Mouse (Mus musculus): Measurements from ENCODE around the gene Mettl14. TPM values are rescaled to one million over a fixed set of nuclear protein-coding genes. Genes with fewer than 3 reads are reported as not detected.
"Not testable (repeated sequence)": the region's sequence is repeated elsewhere in the genome, so short reads cannot be mapped to it uniquely, and the experiment has no call there.

The Mettl14 gene
- total and polyA plus RNA-seq, 2 experiments from 2014 or later = 6.3 to 15.6 TPM

GRCm38 (mm10) chr3:123413173-123413572 is 27.3 kb upstream of the Mettl14 start:
- H3K36me3 ChIP-seq (ENCODE audit: insufficient read depth, low read length) = no peaks in the 10 kb centered on the region
- no peak overlapping the region for H3K4me3 ChIP-seq (ENCODE audit: low read length)
- DNase-seq (ENCODE audit: low spot score) (no peak), ATAC-seq (no peak)
- H3K4me1 ChIP-seq (ENCODE audit: insufficient read depth, low read length) = no peaks in the 10 kb centered on the region
- no peak overlapping the region for H3K4me2 ChIP-seq (ENCODE audit: low read depth, low read length)
- no peak overlapping the region for H3K27ac ChIP-seq
- H3K9ac ChIP-seq (replicated peaks; ENCODE audit: low read length) = no peak overlapping the region
- WGBS = 29% methylated on average over 5 of the region's 5 CpGs
- no peaks in the 10 kb centered on the region for H3K9me3 ChIP-seq (ENCODE audit: low read length)
- H3K27me3 ChIP-seq (ENCODE audit: insufficient read depth, low read length) = no peaks in the 10 kb centered on the region
- peak; percentile 25; the same call in 1 of the 2 replicates for TF ChIP-seq CTCF (IDR thresholded peaks at IDR 0.05; ENCODE audit: low read depth)

DNA sequence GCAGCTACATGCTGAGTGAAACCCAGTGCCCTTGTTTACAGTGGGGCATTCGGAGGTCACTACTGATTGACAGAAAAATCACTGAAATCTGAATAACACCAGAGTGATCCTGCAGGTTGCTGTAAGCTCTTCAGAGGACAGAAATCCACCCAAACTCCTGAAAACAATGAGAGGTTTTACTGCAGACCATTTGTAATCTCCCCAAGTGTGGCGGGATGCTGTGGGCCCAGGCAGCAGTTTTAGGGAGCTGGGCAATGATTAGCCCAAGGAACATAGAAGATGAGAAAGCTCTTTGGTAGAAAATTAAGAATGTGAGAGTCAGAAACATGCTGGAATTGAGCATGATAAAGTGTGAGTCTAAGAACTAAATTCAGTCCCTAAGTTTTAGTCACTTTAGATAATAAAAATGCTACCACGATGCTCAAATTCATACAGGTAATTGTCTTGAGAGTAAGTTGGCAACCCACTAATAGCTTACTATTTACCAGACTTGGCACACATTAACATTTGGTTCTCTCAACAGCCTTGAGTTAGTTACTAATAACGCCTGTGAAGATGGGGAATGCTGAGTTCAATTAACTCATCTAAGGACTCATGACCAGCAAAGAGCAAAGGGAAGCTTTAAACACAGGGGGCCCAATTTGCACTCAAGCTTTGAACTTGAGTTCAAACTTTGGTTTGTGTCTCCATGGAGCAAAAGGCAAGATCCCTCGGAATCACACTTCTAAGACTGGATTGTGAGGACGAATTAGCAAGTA is 26.1 kb upstream of the Mettl14 start:
- 73% methylated on average over 6 of the region's 6 CpGs for WGBS

GRCm38 (mm10) chr3:123404945-123405344 is 19.0 kb upstream of the Mettl14 start:
- 84% methylated on average over 3 of the region's 3 CpGs for WGBS
- no peaks in the 10 kb centered on the region for H3K4me1 ChIP-seq (ENCODE audit: insufficient read depth, low read length)
- H3K4me2 ChIP-seq (ENCODE audit: low read depth, low read length) = no peak overlapping the region
- ATAC-seq (no peak), DNase-seq (ENCODE audit: low spot score) (no peak)
- no peak overlapping the region for H3K9ac ChIP-seq (replicated peaks; ENCODE audit: low read length)
- no peaks in the 10 kb centered on the region for H3K27me3 ChIP-seq (ENCODE audit: insufficient read depth, low read length)
- H3K4me3 ChIP-seq (ENCODE audit: low read length) = no peak overlapping the region
- no peak for TF ChIP-seq CTCF (IDR thresholded peaks at IDR 0.05; ENCODE audit: low read depth)
- H3K27ac ChIP-seq = no peak overlapping the region
- H3K36me3 ChIP-seq (ENCODE audit: insufficient read depth, low read length) = no peaks in the 10 kb centered on the region
- no peaks in the 10 kb centered on the region for H3K9me3 ChIP-seq (ENCODE audit: low read length)

More for the DNA sequence above, 26.1 kb upstream of the Mettl14 start:
- Histone ChIP-seq H3K36me3 (ENCODE audit: insufficient read depth, low read length) (no peaks in the 10 kb centered on the region), H3K27ac (no peak overlapping the region), H3K27me3 (ENCODE audit: insufficient read depth, low read length) (no peaks in the 10 kb centered on the region), H3K9ac (replicated peaks; ENCODE audit: low read length) (no peak overlapping the region), H3K9me3 (ENCODE audit: low read length) (no peaks in the 10 kb centered on the region), H3K4me2 (ENCODE audit: low read depth, low read length) (no peak overlapping the region), H3K4me3 (ENCODE audit: low read length) (no peak overlapping the region), H3K4me1 (ENCODE audit: insufficient read depth, low read length) (no peaks in the 10 kb centered on the region)
- no peak for DNase-seq (ENCODE audit: low spot score)
- no peak for TF ChIP-seq CTCF (IDR thresholded peaks at IDR 0.05; ENCODE audit: low read depth)
- no peak for ATAC-seq

DNA sequence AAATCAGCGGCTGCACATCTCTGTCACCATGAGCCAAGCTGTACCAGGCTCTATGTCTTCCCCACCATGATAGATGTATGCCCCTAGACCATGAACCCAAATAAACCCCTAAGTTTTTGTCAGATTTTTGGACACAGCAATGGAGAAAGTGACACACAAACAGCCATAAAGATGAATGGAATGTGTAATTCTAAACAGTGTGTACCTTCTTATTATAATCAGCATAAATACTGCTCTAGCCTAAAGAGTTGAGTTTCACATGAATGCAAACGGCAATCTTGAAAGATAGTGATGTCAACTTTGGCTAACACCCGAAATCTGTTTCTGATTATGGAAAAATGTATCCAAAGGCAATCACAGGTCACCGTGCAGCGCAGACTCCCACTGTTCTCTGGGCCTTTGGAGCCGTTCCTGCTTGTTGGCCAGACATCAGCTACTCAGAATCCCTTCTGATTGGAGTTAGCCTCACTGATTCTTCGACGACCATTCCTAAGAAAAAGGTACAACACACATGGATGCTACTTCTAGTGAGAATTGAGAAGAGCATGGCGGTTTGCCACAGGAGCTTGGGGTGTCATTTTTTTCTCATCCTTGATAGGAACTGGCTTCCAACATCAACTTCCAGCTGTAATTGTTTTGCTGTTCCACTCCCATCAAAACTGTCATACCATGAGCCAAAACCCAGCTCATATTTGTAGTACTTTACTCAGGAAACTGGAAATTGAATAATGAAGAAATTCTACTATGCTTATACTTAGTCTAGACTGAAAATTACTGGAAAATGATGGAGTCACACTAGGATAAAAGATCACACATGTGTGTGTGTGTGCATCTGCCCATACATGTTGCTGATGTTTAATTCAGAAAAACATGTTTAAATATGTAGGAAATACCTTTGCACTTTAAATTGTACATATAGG is 11.9 kb upstream of the Mettl14 start:
- no peak for ATAC-seq
- Histone ChIP-seq H3K27me3 (ENCODE audit: insufficient read depth, low read length) (no peaks in the 10 kb centered on the region), H3K9me3 (ENCODE audit: low read length) (no peaks in the 10 kb centered on the region), H3K4me2 (ENCODE audit: low read depth, low read length) (no peak overlapping the region), H3K9ac (replicated peaks; ENCODE audit: low read length) (no peak overlapping the region), H3K4me3 (ENCODE audit: low read length) (no peak overlapping the region), H3K4me1 (ENCODE audit: insufficient read depth, low read length) (no peaks in the 10 kb centered on the region), H3K27ac (no peak overlapping the region), H3K36me3 (ENCODE audit: insufficient read depth, low read length) (no peaks in the 10 kb centered on the region)
- no peak for TF ChIP-seq CTCF (IDR thresholded peaks at IDR 0.05; ENCODE audit: low read depth)
- DNase-seq (ENCODE audit: low spot score) = no peak
- 82% methylated on average over 9 of the region's 9 CpGs for WGBS

DNA sequence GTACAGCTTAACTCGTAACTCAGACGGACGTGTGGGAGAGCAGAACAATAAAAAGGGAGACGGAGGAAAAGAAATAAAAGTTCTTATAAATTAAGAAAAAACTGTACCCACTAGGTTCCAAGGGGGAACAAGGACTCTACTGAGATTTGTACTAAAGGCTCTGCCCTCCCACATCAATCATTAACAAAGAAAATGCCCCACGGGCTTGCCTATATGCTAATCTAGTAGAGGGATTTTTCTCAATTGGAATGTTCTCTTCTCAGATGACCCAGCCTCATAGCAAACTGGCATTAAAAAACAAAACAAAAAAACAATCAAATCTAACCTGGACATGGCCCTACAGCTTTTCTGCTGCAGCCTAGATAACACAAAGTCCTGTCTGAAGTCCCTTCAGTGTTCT is 9.7 kb upstream of the Mettl14 start:
- Histone ChIP-seq H3K4me1 (ENCODE audit: insufficient read depth, low read length) (no peaks in the 10 kb centered on the region), H3K4me2 (ENCODE audit: low read depth, low read length) (no peak overlapping the region), H3K9ac (replicated peaks; ENCODE audit: low read length) (no peak overlapping the region), H3K9me3 (ENCODE audit: low read length) (no peaks in the 10 kb centered on the region), H3K4me3 (ENCODE audit: low read length) (no peak overlapping the region), H3K36me3 (ENCODE audit: insufficient read depth, low read length) (no peaks in the 10 kb centered on the region), H3K27ac (no peak overlapping the region), H3K27me3 (ENCODE audit: insufficient read depth, low read length) (no peaks in the 10 kb centered on the region)
- TF ChIP-seq CTCF (IDR thresholded peaks at IDR 0.05; ENCODE audit: low read depth) = no peak
- ATAC-seq (no peak), DNase-seq (ENCODE audit: low spot score) (no peak)
- WGBS = 79% methylated on average over 5 of the region's 5 CpGs

DNA sequence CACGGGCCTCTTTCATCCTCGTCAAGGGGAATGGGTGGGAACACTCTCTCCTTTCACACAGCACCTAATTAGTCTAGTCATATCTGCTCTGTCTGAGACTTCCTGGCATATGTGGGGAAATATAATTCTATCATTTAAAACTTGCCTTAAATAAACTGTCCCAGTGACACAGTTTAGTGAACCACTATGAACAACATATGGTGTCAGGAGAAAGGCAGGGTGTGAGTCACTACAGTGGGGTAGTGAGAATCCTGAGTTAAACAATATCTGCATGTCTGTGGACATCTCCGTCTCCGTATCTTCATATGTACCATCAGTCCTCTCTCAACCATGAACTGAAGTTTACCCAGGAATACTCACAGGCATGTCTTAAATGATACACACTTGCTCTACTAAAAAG is 5.3 kb upstream of the Mettl14 start:
- 77% methylated on average over 4 of the region's 4 CpGs for WGBS
- Histone ChIP-seq H3K27me3 (ENCODE audit: insufficient read depth, low read length) (no peaks in the 10 kb centered on the region), H3K4me3 (ENCODE audit: low read length) (no peak overlapping the region), H3K4me1 (ENCODE audit: insufficient read depth, low read length) (no peaks in the 10 kb centered on the region), H3K9me3 (ENCODE audit: low read length) (no peaks in the 10 kb centered on the region), H3K4me2 (ENCODE audit: low read depth, low read length) (no peak overlapping the region), H3K27ac (no peak overlapping the region), H3K36me3 (ENCODE audit: insufficient read depth, low read length) (no peaks in the 10 kb centered on the region), H3K9ac (replicated peaks; ENCODE audit: low read length) (no peak overlapping the region)
- ATAC-seq (no peak), DNase-seq (ENCODE audit: low spot score) (no peak)
- TF ChIP-seq CTCF (IDR thresholded peaks at IDR 0.05; ENCODE audit: low read depth) = no peak

DNA sequence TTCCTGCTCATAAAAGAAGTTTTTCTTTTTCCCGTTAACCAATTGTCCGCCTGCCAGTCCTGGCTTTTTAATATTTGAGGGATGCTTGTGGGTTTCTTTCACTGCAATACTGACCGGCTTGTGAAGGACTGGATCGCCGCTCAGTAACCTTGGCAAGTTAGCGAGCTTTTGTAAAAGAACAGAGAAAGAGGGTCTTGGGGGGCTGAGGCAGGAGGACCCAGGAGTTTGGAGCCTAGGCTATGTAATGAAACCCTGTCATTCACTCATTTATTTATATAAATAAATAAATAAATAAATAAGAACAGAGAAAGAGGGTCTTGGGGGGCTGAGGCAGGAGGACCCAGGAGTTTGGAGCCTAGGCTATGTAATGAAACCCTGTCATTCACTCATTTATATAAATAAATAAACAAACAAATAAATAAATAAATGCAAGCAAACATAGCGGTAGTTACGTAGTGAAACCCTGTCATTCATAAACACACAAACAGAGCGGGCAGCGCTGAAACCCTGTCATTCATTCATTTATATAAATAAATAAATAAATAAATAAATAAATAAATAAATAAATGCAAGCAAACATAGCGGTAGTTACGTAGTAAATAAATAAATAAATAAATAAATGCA is 361 bp upstream of the Mettl14 start:
- Histone ChIP-seq H3K9ac (replicated peaks; ENCODE audit: low read length) (peak overlapping the region; percentile 67), H3K4me3 (ENCODE audit: low read length) (peak overlapping the region; percentile 71), H3K4me2 (ENCODE audit: low read depth, low read length) (peak overlapping the region; percentile 89), H3K27ac (peak overlapping the region; percentile 90)
- H3K9me3 ChIP-seq (ENCODE audit: low read length); H3K36me3 ChIP-seq (ENCODE audit: insufficient read depth, low read length); H3K4me1 ChIP-seq (ENCODE audit: insufficient read depth, low read length); H3K27me3 ChIP-seq (ENCODE audit: insufficient read depth, low read length): not testable (repeated sequence)
- peak; percentile 14 for DNase-seq (ENCODE audit: low spot score)
- ATAC-seq = peak; percentile 75
- WGBS = 15% methylated on average over 12 of the region's 12 CpGs

All from hindbrain, postnatal 0 days (tissue).